Mouse (Mus musculus) left cerebral cortex, postnatal 36 days (tissue): Measurements from ENCODE around the gene Mrps31. TPM values are rescaled to one million over a fixed set of nuclear protein-coding genes. Genes with fewer than 3 reads are reported as not detected.

ENCODE experiments used
- DNase-seq, 2 experiments: peaks; one replicate each; pipeline ENCODE4 v3.0.0; 2021 to 2022; ENCODE audit warnings: low spot score in 2 of 2, mixed read lengths in 1 of 2
- intact Hi-C: fragments of 180-260 bp; cut with DNase I; formaldehyde crosslinking; loops from one replicate; pipeline ENCODE4 v1.15.1; 2025
- total RNA-seq, 2 experiments: library from RNA; stranded (reverse); gene quantifications; 2 replicates each; pipeline ENCODE4 v1.2.3; 2021

Gene Mrps31
- 10 to 100 TPM; 22.4 to 22.8 TPM for total RNA-seq

DNA sequence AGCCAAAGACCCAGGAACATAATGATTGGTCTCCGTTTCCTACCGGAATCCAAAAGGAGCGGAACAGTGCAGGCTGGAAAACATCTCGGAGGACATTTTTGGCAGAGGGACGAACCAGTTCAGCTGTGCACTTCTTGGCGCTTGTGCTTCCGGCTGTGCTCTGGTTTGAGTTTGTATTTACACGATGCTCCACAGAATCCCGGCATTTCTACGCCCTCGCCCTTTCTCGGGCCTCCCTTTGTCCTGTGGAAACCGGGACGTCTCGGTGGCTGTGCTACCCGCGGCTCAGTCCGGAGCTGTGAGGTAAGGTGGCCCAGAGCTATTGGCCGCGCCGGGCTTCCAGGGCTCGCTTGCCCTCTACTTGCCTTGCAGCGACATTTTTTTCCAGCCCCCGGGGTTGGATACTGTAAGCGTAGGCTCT, at the start of gene Mrps31:
TSS of gene Mrps31 (plus strand) at position 80 of the 421 bp plus-strand sequence.
- intact Hi-C loops, result loop anchor here (2.0 to 5.0 kb wide), 2 partner anchors 218 to 419 kb away; partner anchors contain the start of gene Vps36
- peak; percentile 82 to 85 for DNase-seq

GRCm38 (mm10) chr8:22376311-22376710, 34.9 kb upstream of the Mrps31 start:
- intact Hi-C loops, result loop anchor here (5.0 kb wide), 1 partner anchor 184 kb away; the partner anchor contains the start of gene Vps36
- no peak for DNase-seq

DNA sequence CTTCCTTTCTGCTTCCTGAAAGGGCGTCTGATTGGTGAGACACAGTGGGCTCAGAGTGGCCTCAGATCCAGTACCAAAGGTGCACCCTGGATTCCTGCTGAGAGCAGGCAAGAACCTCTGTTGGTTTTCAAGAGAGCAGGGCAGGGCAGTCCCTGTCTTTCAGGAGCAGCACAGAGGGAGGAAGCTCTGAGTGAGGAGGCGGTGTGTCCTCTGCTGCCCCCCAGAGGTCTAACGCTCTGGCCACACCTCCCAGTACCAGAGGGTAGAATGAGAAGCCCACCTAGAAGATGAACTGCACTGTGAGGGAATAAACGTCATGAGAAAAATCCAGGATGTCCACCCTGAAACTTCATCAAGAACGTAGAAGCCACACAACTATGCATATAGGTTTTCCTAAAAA, 34.3 kb upstream of the Mrps31 start:
- intact Hi-C loops, result loop anchor here (5.0 kb wide), 1 partner anchor 185 kb away; the partner anchor contains the start of gene Vps36
- no peak for DNase-seq

- peak in 1 of 2 experiments; percentile 24 for DNase-seq
- intact Hi-C loops, result no loop called here
These were observed 30.2 kb upstream of the Mrps31 start for GRCm38 (mm10) chr8:22380934-22381333.

DNA sequence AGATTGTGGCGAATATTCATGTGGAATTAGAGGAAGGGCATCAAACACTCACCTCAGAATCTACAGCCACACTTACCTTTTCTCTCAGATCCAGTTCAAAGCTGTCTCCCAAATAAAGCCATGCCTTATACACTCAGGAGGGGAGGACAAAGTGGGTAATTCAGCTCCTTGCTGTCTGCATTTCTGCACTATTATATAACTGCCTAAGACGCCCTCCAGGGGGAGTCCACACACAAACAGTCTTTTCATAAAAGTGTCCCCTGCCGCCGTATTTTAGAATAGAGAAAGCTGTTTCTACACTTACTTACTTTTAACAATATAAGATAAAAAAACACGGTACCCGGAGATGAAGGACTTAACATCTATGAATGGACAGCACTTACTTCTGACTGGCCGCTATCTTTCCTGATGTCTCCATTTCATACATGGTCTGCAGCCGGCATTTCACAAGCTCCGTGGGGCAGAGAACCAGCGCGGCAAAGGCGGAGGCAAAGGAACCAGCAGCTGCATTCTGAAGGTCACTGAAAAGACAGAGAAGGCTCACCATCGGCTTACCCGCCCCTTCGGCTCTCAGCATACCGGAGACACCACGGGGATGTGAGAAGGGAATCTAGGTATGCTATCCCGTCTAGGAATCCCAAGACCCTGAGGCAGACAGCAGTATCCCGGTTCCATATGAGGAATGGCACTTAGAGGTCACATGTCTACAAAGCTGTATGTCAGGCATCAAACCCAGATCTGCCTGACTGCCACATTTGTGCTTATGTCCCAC, 28.2 kb upstream of the Mrps31 start:
- intact Hi-C loops, result no loop called here

GRCm38 (mm10) chr8:22385158-22385557, 26.0 kb upstream of the Mrps31 start:
- DNase-seq, result no peak
- intact Hi-C loops, result no loop called here

More for the DNA sequence above, 28.2 kb upstream of the Mrps31 start:
- DNase-seq, result no peak

- no peak for DNase-seq
- intact Hi-C loops, result loop anchor here (10.0 kb wide), 1 partner anchor 325 kb away; the partner anchor contains the start of genes Alg11 and Atp7b
These were observed 21.3 kb upstream of the Mrps31 start for GRCm38 (mm10) chr8:22389874-22390273.

DNA sequence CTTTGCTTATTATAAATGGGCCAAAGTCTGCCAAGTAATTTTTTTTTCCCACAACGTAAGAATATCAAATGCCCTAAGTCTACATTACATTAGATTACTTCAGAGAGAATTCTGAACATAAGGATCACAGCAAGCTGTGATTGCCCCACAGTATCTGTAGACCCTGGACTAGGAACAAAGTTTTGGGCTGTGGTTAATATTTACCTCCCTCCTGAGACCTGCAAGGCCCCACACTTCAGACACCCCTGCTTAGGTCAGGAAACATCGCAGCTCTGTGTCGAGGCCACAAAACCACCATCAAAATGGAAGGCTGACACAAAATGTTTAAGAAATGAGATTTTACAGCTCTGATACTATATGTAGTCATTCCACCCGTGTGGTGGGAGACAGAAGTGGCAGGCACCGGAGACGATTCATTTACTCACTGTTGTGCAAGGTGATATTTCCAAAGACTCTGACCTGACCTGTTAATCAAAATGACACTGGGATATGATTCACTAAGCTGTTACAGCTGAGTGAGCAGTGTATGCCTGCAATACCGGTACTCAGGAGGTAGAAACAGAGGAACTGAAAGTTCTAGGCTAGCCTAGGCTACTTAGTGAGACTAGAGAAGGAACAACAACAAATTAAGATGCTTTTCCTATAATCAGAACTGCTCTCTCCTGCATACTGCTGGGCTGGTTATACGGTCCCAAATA, 20.2 kb upstream of the Mrps31 start:
- no peak for DNase-seq
- intact Hi-C loops, result loop anchor here (10.0 kb wide), 1 partner anchor 326 kb away; the partner anchor contains the start of genes Alg11 and Atp7b

GRCm38 (mm10) chr8:22394471-22394870, 16.7 kb upstream of the Mrps31 start:
- no peak for DNase-seq
- intact Hi-C loops, result loop anchor here (10.0 kb wide), 1 partner anchor 330 kb away; the partner anchor contains the start of genes Alg11 and Atp7b

DNA sequence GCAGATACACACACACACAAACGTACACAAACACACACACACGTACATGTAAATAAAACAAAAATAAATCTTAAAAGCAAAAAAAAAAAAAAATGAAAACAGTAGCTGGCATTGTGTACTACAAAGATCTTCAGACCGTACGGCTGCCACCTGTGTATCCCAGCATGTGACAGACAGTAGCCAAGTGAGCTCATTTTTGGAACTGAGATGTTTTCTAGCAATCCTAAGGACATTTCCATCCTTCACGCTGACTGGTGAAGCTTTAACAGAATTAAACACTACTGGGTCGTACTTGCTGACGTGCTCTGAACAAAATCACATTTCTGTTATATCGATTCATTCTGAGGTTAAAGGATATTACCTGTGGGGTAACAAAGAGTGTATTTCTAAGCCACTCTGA, 15.9 kb upstream of the Mrps31 start:
- DNase-seq, result no peak
- intact Hi-C loops, result loop anchor here (5.0 to 10.0 kb wide), 2 partner anchors 203 to 330 kb away; partner anchors contain the start of genes Alg11, Atp7b and Vps36

- intact Hi-C loops, result loop anchor here (5.0 to 10.0 kb wide), 2 partner anchors 205 to 333 kb away; partner anchors contain the start of genes Alg11, Atp7b and Vps36
These were observed 13.4 kb upstream of the Mrps31 start for GRCm38 (mm10) chr8:22397811-22398141.

DNA sequence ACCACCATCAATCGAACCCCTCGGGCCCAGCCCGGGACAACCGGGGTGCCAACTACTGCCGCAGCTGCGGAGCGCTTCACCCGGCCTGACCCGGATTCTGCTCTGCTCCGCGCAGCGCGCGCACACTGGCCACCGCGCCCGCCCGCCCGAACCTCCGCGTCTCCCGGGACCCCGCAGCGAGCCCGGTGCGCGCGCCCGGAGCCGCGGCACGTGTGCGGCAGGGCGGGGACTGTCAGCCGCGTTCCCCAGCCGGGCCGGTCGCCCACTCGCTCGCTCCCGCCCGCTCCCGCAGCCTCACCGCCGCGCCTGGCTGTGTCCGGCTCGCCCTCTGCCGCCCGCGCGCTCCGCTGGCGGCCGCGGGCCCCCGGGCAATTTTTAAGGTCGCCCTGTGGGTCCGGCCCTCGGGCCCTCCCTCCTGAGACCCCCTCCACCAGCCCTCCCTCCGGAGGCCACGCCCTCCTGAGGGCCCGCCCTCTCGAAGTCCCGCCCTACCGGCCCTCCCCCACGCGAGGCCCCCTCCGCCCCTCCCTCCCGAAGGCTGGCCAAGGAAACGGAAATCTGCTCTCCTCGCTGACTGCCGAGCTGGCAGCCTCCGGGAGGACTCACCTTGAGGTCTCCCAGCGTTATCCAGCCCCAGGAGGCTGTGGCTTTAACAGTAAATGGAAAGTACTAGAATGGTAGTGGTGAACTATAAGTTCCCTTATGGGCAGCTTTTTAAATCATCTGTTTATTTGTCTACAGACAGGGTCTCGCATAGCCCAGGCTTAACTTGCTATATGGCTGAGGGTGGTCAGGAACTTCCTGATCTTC, 12.8 kb upstream of the Mrps31 start, which contains the start of gene Slc25a15:
TSS of gene Slc25a15 (minus strand) at position 456 of the 810 bp plus-strand sequence.
- intact Hi-C loops, result loop anchor here (5.0 to 10.0 kb wide), 2 partner anchors 206 to 334 kb away; partner anchors contain the start of genes Alg11, Atp7b and Vps36
- peak; percentile 88 to 91 for DNase-seq

More at GRCm38 (mm10) chr8:22397811-22398141, 13.4 kb upstream of the Mrps31 start:
- no peak for DNase-seq

GRCm38 (mm10) chr8:22399285-22399880, 11.8 kb upstream of the Mrps31 start:
- intact Hi-C loops, result loop anchor here (5.0 to 10.0 kb wide), 2 partner anchors 207 to 335 kb away; partner anchors contain the start of genes Alg11, Atp7b and Vps36
- DNase-seq, result no peak

DNA sequence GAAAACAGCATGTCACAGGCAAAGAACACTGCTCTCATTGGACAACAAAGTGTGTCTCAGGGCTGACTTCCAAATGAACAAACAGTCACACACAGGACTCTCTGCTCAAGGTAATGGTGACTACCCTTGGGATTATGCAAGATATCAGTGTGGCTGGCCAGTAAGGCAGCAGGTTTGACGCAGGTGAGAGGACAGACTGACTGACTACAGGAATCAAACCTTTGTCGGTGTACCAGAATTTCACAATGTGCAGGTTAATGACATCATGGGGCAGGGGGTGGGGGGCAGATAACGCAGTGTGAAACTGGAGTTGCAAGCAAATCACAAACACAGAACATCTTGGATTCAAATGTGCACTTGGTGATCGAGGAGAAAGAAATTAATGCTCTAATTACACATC, 10.6 kb upstream of the Mrps31 start:
- intact Hi-C loops, result no loop called here
- DNase-seq, result no peak

- no peak for DNase-seq
- intact Hi-C loops, result no loop called here
These were observed 7.9 kb upstream of the Mrps31 start for GRCm38 (mm10) chr8:22403235-22403634.

DNA sequence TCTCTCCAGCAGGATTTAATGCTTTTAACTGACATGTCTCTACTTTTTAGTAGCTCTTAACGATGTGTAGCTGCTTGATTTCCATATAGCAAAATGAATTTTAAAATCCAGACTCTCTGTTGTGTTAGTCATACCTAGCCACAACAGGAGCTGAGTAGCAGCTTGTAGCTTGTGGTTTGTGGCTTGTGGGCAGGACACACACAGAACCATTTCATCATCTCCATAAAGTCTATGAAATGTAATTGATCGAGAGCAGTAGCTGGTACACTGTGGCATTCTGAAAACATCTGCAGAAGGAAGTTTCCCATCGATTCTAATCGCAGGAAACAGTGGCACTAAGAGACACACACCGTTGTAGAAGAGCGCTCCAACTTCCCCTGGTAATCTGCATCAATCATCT, 5.4 kb upstream of the Mrps31 start:
- DNase-seq, result no peak
- intact Hi-C loops, result no loop called here

- DNase-seq, result no peak
- intact Hi-C loops, result loop anchor here (2.0 to 5.0 kb wide), 2 partner anchors 218 to 418 kb away; partner anchors contain the start of gene Vps36
These were observed 376 bp upstream of the Mrps31 start for GRCm38 (mm10) chr8:22410688-22411281.

GRCm38 (mm10) chr8:22411971-22412370, 810 bp downstream of the Mrps31 start:
- no peak for DNase-seq
- intact Hi-C loops, result loop anchor here (2.0 to 5.0 kb wide), 2 partner anchors 219 to 420 kb away; partner anchors contain the start of gene Vps36
